Mouse (Mus musculus): ENCODE measurements around the gene B4galt2.

The B4galt2 gene

GRCm38 (mm10) chr4:117866083-117866482 is 17.2 kb downstream of the B4galt2 start:
- ChIA-PET POLR2A (interaction anchor here in 3 of 4 experiments (0.6 to 1.5 kb wide), 10 partner anchors 14 to 852 kb away, joined by 3 to 7 read pairs (median 3); no protein-coding TSS in a partner anchor), CTCF (interaction anchor here in 1 of 4 experiments (1.0 kb wide), 1 partner anchor 63 kb away, joined by 5 read pairs; no protein-coding TSS in a partner anchor)

GRCm38 (mm10) chr4:117862823-117863222 is 20.5 kb downstream of the B4galt2 start:
- CTCF ChIA-PET: interaction anchor here in 1 of 4 experiments (0.9 to 1.9 kb wide), 2 partner anchors 19 to 26 kb away, joined by 3 to 6 read pairs; no protein-coding TSS in a partner anchor
- POLR2A ChIA-PET: interaction anchor here in 3 of 4 experiments (0.5 to 6.1 kb wide), 7 partner anchors 9 to 65 kb away, joined by 3 to 32 read pairs (median 3); partner anchors contain the start of genes Atp6v0b (in 1 of the 3) and Slc6a9 (in 1 of the 3)

DNA sequence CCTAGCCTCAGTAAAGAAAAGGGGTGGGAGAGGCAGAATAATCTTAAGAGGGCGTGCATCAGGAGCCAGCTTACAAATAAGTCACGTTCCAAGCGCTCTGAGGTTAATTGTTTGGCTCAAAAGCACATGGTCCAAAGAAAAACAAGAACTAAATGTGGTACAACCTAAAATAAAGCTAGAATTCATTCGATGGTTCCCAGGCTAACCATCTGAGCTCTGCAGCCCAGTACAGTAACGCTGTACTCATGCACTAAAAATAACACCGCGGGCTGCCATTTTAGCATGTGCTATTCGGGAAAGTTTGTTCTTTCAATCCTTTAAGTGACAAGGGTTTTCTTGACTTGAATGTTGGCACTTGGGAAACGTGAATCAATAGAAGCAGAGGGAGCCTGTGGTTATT is 22.7 kb downstream of the B4galt2 start:
- POLR2A ChIA-PET: interaction anchor here in 1 of 4 experiments (0.9 to 6.1 kb wide), 7 partner anchors 10 to 73 kb away, joined by 3 to 32 read pairs (median 4); partner anchors contain the start of gene Slc6a9
- CTCF ChIA-PET: interaction anchor here in 3 of 4 experiments (0.7 to 1.4 kb wide), 6 partner anchors 14 to 35 kb away, joined by 3 read pairs; partner anchors contain the start of gene B4galt2 (in 1 of the 3)

GRCm38 (mm10) chr4:117858794-117859193 is 24.5 kb downstream of the B4galt2 start:
- POLR2A ChIA-PET: interaction anchor here in 3 of 4 experiments (0.5 to 6.1 kb wide), 21 partner anchors 8 to 865 kb away, joined by 3 to 32 read pairs (median 4); partner anchors contain the start of genes Atp6v0b (in 1 of the 3) and Slc6a9 (in 1 of the 3)

DNA sequence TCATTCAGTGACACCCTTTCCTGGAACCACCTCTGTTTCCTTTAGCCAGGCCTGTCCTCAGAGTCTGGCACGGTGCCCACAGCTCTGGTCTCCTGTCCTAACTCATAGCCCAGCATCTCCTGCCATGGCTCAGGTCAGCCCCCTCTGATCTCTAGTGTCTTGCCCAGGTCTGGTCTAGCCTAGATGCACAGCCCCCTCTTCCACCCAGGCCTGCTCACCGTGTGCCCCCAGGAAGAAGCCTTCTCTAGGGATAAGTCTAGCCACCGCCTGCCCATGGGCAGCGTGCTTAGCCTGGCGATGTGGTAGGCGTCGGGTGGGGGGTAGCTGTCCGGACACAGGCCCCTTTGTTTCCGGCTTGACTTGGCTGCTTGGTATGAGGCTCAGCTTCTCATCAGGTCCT is 28.1 kb downstream of the B4galt2 start:
- ChIA-PET POLR2A (interaction anchor here in 1 of 4 experiments (0.9 to 1.5 kb wide), 3 partner anchors 10 to 137 kb away, joined by 3 to 5 read pairs (median 3); no protein-coding TSS in a partner anchor), CTCF (no interaction called here)

More at GRCm38 (mm10) chr4:117858794-117859193, 24.5 kb downstream of the B4galt2 start:
- CTCF ChIA-PET: interaction anchor here (0.5 to 2.0 kb wide), 34 partner anchors 8 to 649 kb away, joined by 3 to 14 read pairs (median 4); partner anchors contain the start of genes Atp6v0b (in 1 of the 4), Ccdc24 (in 1 of the 4) and Dph2 (in 1 of the 4)

DNA sequence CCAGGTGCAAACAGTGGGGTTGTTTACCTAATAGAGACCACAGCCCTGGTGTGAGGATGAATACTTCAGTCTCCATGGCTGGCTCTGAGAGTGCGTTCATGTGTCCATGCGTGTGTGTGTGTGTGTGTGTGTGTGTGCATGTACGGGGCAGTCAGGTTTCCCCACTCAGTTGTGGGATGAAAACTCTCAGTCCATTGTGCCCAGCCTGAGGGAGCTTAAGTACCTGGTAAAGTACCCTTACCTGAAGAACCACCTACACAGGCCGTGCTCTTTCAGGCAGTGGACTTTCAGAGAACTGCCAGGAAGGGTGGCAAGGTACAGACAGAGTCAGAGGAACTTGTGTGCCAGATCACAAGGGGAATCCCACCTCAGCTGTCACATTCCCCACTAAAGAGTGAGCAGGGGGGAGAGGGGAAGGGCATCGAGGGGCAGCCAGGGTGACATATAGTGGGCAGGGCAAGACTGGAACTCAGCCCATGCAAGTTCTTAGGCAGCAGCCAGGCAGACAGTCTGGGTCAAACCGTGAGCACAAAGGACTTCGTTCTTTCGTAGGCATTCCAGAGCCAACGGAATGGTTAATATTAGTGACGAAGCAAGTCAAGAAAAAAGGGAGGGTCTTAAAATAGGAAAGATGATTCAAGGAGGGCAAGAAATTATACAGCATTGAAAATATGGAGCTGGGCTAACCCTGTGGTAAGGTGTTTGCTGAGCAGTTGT is 31.0 kb downstream of the B4galt2 start:
- CTCF ChIA-PET: no interaction called here
- POLR2A ChIA-PET: interaction anchor here in 1 of 4 experiments (0.8 to 5.2 kb wide), 2 partner anchors 15 to 18 kb away, joined by 3 to 31 read pairs; no protein-coding TSS in a partner anchor

DNA sequence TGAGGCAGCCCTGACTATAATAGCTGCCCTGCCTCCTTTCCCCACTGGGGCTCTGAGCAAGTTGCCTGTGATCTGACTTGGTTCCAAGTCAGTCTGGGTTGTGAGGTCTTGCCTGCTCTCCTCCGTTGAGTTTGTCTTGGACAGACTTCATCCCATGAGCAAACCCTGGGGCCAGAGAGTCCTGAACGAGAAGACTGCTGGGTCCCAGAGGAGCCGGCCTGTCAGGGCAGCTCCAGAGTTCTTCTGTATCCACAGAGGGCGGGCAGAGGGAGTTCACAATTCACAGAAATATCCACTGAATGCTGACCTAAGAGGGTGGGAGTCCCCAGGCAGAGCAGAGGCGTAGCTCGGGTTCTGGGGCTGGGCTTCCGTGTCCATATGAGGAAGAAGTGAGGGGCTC is 32.4 kb downstream of the B4galt2 start:
- ChIA-PET POLR2A (interaction anchor here in 2 of 4 experiments (0.8 to 5.2 kb wide), 4 partner anchors 8 to 15 kb away, joined by 3 to 31 read pairs (median 8); no protein-coding TSS in a partner anchor), CTCF (no interaction called here)

GRCm38 (mm10) chr4:117850176-117850575 is 33.1 kb downstream of the B4galt2 start:
- CTCF ChIA-PET: interaction anchor here in 1 of 4 experiments (1.3 kb wide), 1 partner anchor 8 kb away, joined by 3 read pairs; no protein-coding TSS in a partner anchor

DNA sequence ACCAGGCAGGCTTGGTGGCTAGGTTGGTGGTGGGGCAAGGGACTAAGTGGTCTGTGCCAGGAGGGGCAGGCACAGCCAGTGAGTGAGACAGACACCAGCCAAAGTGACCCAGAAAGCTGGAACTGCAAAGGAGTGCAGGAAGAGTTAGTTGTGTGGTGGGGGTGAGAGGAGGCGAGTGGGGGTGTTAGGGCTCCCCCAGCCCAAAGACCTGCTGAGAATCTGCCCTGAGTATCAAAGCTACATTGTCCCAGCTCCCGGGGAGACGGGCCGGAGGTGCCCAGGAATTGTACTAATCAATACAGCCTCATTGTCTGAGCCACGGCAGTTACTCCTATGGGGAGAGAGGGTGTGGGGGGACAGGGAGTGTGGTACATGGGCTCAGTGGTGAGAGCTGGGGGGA is 33.8 kb downstream of the B4galt2 start:
- ChIA-PET POLR2A (interaction anchor here in 2 of 4 experiments (0.7 to 5.2 kb wide), 6 partner anchors 9 to 42 kb away, joined by 3 to 31 read pairs (median 5); no protein-coding TSS in a partner anchor), CTCF (interaction anchor here (1.1 to 2.2 kb wide), 4 partner anchors 9 kb away, joined by 3 to 10 read pairs (median 4); no protein-coding TSS in a partner anchor)

More at GRCm38 (mm10) chr4:117850176-117850575, 33.1 kb downstream of the B4galt2 start:
- POLR2A ChIA-PET: interaction anchor here in 2 of 4 experiments (0.8 to 5.2 kb wide), 5 partner anchors 8 to 41 kb away, joined by 3 to 31 read pairs (median 6); no protein-coding TSS in a partner anchor

GRCm38 (mm10) chr4:117849063-117849462 is 34.2 kb downstream of the B4galt2 start:
- POLR2A ChIA-PET: interaction anchor here in 2 of 4 experiments (1.0 to 5.2 kb wide), 4 partner anchors 9 to 21 kb away, joined by 4 to 31 read pairs (median 8); no protein-coding TSS in a partner anchor
- CTCF ChIA-PET: interaction anchor here in 3 of 4 experiments (1.1 to 2.2 kb wide), 3 partner anchors 9 to 10 kb away, joined by 3 to 10 read pairs (median 6); no protein-coding TSS in a partner anchor

DNA sequence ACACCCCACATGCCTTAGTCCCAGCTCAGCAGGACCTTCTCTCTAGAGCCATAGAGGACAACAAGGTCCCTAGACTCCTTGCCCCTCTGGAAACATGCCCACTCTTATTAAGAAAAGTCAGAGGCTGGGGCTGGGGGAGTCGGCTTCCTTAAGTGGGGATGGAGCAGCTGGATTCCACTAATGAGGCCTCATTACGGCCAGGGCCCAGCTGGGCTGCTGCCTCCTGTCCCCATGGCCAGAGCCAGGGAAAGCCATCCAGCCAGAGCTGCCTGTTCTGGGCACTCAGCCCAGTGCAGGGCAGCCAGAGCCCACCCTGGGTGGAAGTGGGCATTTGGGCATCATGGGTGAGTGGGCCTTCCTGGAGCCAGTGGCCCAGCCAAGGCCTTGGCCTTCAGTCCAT is 36.3 kb downstream of the B4galt2 start:
- CTCF ChIA-PET: interaction anchor here in 1 of 4 experiments (0.7 kb wide), 1 partner anchor 14 kb away, joined by 3 read pairs; no protein-coding TSS in a partner anchor
- POLR2A ChIA-PET: interaction anchor here in 1 of 4 experiments (1.0 to 1.6 kb wide), 2 partner anchors 9 to 13 kb away, joined by 3 read pairs; no protein-coding TSS in a partner anchor

DNA sequence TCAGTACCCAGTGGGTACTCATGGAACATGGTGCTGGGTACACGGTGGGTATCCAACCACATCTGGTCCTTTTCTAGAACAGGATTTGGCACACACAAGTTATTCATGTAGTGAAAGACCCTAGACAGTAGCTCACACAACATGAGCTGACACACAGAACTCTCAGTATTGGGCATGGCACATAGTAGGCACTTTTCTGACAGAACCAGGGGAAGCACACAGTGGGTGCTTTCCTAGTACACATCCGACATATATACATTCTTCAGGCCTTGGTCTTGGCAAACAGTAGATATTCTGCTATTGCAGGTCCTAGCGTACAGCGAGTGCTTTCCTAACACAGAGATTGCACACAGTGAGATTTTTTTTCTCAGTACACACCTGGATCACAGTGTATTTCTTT is 37.0 kb downstream of the B4galt2 start:
- CTCF ChIA-PET: no interaction called here

GRCm38 (mm10) chr4:117845316-117845715 is 38.0 kb downstream of the B4galt2 start:
- POLR2A ChIA-PET: interaction anchor here in 1 of 4 experiments (1.1 to 1.4 kb wide), 2 partner anchors 9 to 13 kb away, joined by 3 to 6 read pairs; no protein-coding TSS in a partner anchor

More for the DNA sequence above, 37.0 kb downstream of the B4galt2 start:
- POLR2A ChIA-PET: interaction anchor here in 1 of 4 experiments (1.0 kb wide), 1 partner anchor 8 kb away, joined by 3 read pairs; no protein-coding TSS in a partner anchor

GRCm38 (mm10) chr4:117844467-117844866 is 38.8 kb downstream of the B4galt2 start:
- POLR2A ChIA-PET: interaction anchor here in 2 of 4 experiments (0.6 to 1.4 kb wide), 3 partner anchors 8 to 450 kb away, joined by 3 to 6 read pairs (median 4); no protein-coding TSS in a partner anchor

More at GRCm38 (mm10) chr4:117845316-117845715, 38.0 kb downstream of the B4galt2 start:
- CTCF ChIA-PET: interaction anchor here in 1 of 4 experiments (1.4 kb wide), 1 partner anchor 13 kb away, joined by 4 read pairs; no protein-coding TSS in a partner anchor

GRCm38 (mm10) chr4:117843101-117843500 is 40.2 kb downstream of the B4galt2 start:
- ChIA-PET CTCF (interaction anchor here in 1 of 4 experiments (1.5 to 1.7 kb wide), 2 partner anchors 19 to 738 kb away, joined by 3 to 6 read pairs; no protein-coding TSS in a partner anchor), POLR2A (no interaction called here)

More at GRCm38 (mm10) chr4:117844467-117844866, 38.8 kb downstream of the B4galt2 start:
- CTCF ChIA-PET: interaction anchor here in 1 of 4 experiments (1.4 to 1.7 kb wide), 2 partner anchors 14 to 18 kb away, joined by 4 to 6 read pairs; no protein-coding TSS in a partner anchor

DNA sequence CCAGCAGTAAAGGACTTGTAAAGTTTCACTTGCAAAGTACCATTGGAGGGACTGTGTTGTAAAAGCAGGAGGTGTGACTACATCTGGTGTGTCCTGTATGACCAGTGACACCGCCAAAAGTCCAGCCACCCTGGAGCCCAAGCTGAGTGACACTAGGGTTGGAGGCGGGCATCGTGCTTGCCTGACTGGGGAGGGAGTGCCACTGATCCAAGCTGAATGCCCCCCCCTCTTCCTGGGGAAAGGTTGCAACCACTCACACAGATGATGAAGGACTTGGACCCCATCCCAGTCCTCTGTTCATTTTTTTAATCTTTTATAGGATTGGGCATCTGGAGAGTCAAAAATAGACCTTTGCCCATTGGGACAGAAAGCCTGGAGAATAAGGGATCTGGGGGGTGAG is 41.7 kb downstream of the B4galt2 start:
- POLR2A ChIA-PET: interaction anchor here in 1 of 4 experiments (0.7 to 1.8 kb wide), 2 partner anchors 18 to 35 kb away, joined by 4 to 5 read pairs; no protein-coding TSS in a partner anchor

DNA sequence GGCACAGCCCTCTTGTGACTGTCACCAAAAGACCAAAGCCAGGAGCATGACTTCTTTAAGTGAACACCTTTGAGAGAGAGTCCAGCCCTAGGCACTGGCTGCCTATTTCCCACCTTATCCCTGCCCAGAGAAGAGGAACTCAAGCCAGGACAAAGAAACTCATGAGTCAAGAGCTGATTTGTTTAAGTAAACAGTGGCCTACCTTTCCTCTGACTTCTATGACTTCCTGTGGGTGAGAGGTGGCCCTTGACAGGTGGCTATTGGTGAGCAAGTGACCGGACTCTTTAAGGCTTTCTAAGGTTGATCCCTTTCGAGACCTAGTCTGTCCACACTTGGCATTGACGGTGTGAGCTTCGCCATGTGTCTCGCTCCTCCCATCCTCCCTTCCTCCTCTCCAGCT is 42.5 kb downstream of the B4galt2 start:
- CTCF ChIA-PET: no interaction called here
- POLR2A ChIA-PET: interaction anchor here in 1 of 4 experiments (0.7 to 1.8 kb wide), 2 partner anchors 19 to 35 kb away, joined by 4 to 5 read pairs; no protein-coding TSS in a partner anchor

More for the DNA sequence above, 41.7 kb downstream of the B4galt2 start:
- CTCF ChIA-PET: no interaction called here

- POLR2A ChIA-PET: interaction anchor here in 3 of 4 experiments (0.7 to 1.4 kb wide), 4 partner anchors 9 to 242 kb away, joined by 3 to 11 read pairs (median 4); no protein-coding TSS in a partner anchor
- CTCF ChIA-PET: no interaction called here
These were observed 43.9 kb downstream of the B4galt2 start for GRCm38 (mm10) chr4:117839366-117839765.
